Mouse (Mus musculus) liver, adult 2 months (tissue): ENCODE data around the gene Gm21731.
"Not testable (repeated sequence)": the region's sequence is repeated elsewhere in the genome, so short reads cannot be mapped to it uniquely, and the experiment has no call there.

Experiments
- CTCF ChIP-seq: fragments of 200-500 bp; IDR thresholded peaks from 2 replicates; pipeline ENCODE4 v1.5.1; 2011; ENCODE audit warnings: low read depth, low read length, control low read depth
- POLR2A ChIP-seq: fragments of 200-500 bp; IDR thresholded peaks from 2 replicates; pipeline ENCODE4 v1.6.1; 2011; ENCODE audit warnings: low read length, control low read depth; ENCODE audit not compliant: insufficient read depth; ENCODE audit errors: extremely low read depth

DNA sequence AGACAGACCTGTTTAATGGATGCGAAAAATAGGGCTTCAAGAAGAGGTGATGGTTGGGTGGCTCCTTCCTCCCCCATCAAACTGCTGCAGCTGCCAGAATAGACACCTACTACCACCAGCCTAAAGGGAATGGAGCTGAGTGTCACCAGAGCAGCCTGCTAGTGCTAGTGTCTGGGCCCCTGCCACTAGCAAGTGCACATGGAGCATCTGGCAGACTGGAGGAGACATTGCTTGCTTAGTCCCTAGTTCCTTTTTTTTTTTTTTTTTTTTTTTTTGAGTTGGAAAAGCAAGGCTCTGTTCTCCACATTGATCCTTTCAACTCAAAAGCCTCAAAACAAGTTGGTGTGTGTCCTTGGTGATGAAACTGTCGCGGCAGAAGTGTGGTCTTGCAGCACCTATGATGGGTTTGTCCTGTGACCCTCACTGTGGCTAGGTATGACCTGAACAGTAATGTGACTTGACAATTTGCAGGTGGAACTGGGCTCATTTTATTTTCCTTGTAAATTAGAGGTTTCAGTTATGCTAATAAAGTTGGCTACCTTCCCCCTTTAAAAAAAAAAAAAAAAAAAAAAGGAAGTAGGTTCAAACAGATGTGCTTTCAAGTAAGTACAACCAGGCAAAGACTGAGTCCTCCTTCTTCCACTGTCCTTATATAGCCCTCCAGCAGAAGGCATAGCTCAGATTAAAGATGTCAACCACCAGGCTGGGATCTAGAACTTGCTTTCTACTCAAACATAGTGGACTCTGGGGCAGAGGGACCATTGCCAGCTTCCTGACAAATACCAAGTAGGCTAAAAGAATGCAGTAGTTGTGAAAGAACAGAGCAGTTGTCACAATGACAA lies 20.1 kb downstream of the Gm21731 start:
- TF ChIP-seq POLR2A, CTCF: not testable (repeated sequence)
